Mouse (Mus musculus): Measurements from ENCODE around the gene Gm9844.

- TF ChIP-seq POLR2A (IDR thresholded peaks at IDR 0.05; ENCODE audit: insufficient read length, low read depth) (no peak), POLR2AphosphoS2 (IDR thresholded peaks at IDR 0.05; ENCODE audit: insufficient read length, low read depth) (no peak), E2F4 (IDR thresholded peaks at IDR 0.05; ENCODE audit: insufficient read depth) (no peak)
These were observed 10.3 kb upstream of the Gm9844 start for GRCm38 (mm10) chr7:24851596-24852325.
